Mouse (Mus musculus) left cerebral cortex, postnatal 4 days (tissue): ENCODE measurements around the gene Flad1. TPM values are rescaled to one million over a fixed set of nuclear protein-coding genes. Genes with fewer than 3 reads are reported as not detected.

Experiments used
- DNase-seq: peaks from one replicate; pipeline ENCODE4 v3.0.0-alpha.2; 2022
- intact Hi-C: fragments of 180-260 bp; cut with DNase I; formaldehyde crosslinking; loops from one replicate; pipeline ENCODE4 v1.15.1; 2025
- total RNA-seq, 2 experiments: library from RNA; stranded (reverse); gene quantifications; 2 replicates each; pipeline ENCODE4 v1.2.3; 2021

The Flad1 gene
- total RNA-seq, 2 experiments from 2014 or later, result 27.6 to 28.3 TPM

GRCm38 (mm10) chr3:89355512-89355902 lies 56.2 kb downstream of the Flad1 start:
- intact Hi-C loops, result no loop called here
- no peak for DNase-seq

- intact Hi-C loops, result no loop called here
- DNase-seq, result peak; percentile 85
Observed at GRCm38 (mm10) chr3:89354816-89355511, 56.7 kb downstream of the Flad1 start.

- no peak for DNase-seq
- intact Hi-C loops, result no loop called here
Observed at GRCm38 (mm10) chr3:89351271-89351670, 60.4 kb downstream of the Flad1 start.

Other genes starting within 250 kb of the Flad1 start
- 10 to 100 TPM; 53.8 to 56.6 TPM for gene Clk2, start 247.1 kb downstream of the Flad1 start, total RNA-seq
- gene Scamp3, start 234.4 kb downstream of the Flad1 start, total RNA-seq, result 10 to 100 TPM; 85.3 to 89.7 TPM
- 10 to 100 TPM; 51.4 to 56.2 TPM for gene Fam189b, start 228.7 kb downstream of the Flad1 start, total RNA-seq
- 10 to 100 TPM; 61.3 to 62.2 TPM for gene Gba, start 208.9 kb downstream of the Flad1 start, total RNA-seq
- gene Thbs3, start 196.7 kb downstream of the Flad1 start, total RNA-seq, result 100 to 1,000 TPM in 1 of 2 experiments, 10 to 100 TPM in 1; 99.0 to 109 TPM
- gene Mtx1, start 184.8 kb downstream of the Flad1 start, total RNA-seq, result 100 to 1,000 TPM in 1 of 2 experiments, 10 to 100 TPM in 1; 99.1 to 106 TPM
- 1 to 10 TPM; 1.0 to 2.0 TPM for gene Muc1, start 182.8 kb downstream of the Flad1 start, total RNA-seq
- 100 to 1,000 TPM in 1 of 2 experiments, 10 to 100 TPM in 1; 86.2 to 106 TPM for gene Krtcap2, start 165.9 kb downstream of the Flad1 start, total RNA-seq
- 100 to 1,000 TPM; 128 to 133 TPM for gene Trim46, start 165.6 kb downstream of the Flad1 start, total RNA-seq
- 10 to 100 TPM; 54.0 to 59.7 TPM for gene Dpm3, start 152.5 kb downstream of the Flad1 start, total RNA-seq
- gene Slc50a1, start 141.3 kb downstream of the Flad1 start, total RNA-seq, result 10 to 100 TPM; 17.3 to 21.3 TPM
- gene Efna1, start 130.7 kb downstream of the Flad1 start, total RNA-seq, result 1 to 10 TPM; 5.0 to 6.4 TPM
- gene Efna3, start 88.9 kb downstream of the Flad1 start, total RNA-seq, result 10 to 100 TPM; 64.7 to 66.2 TPM
- gene Efna4, start 73.8 kb downstream of the Flad1 start, total RNA-seq, result 1 to 10 TPM; 5.7 to 7.4 TPM
- 10 to 100 TPM; 84.1 to 91.0 TPM for gene Adam15, start 61.9 kb downstream of the Flad1 start, total RNA-seq
- under 1 TPM; 0.74 to 0.92 TPM for gene Dcst2, start 49.9 kb downstream of the Flad1 start, total RNA-seq
- under 1 TPM; 0.22 to 0.97 TPM for gene Dcst1, start 46.6 kb downstream of the Flad1 start, total RNA-seq
- 1 to 10 TPM; 3.3 to 3.8 TPM for gene Zbtb7b, start 17.1 kb downstream of the Flad1 start, total RNA-seq
- gene Lenep, start 9.1 kb downstream of the Flad1 start, total RNA-seq, result 1 to 10 TPM in 1 of 2 experiments, under 1 TPM in 1; 0.54 to 4.5 TPM
- gene Cks1b, start 6.5 kb upstream of the Flad1 start, total RNA-seq, result 10 to 100 TPM; 19.6 to 22.3 TPM
- 10 to 100 TPM; 13.8 to 14.5 TPM for gene Shc1, start 6.6 kb upstream of the Flad1 start, total RNA-seq
- 10 to 100 TPM; 53.3 to 60.2 TPM for gene Pygo2, start 18.3 kb upstream of the Flad1 start, total RNA-seq
- 10 to 100 TPM; 17.1 to 17.5 TPM for gene Pbxip1, start 24.8 kb upstream of the Flad1 start, total RNA-seq
- gene Pmvk, start 42.7 kb upstream of the Flad1 start, total RNA-seq, result 10 to 100 TPM; 43.7 to 53.4 TPM
- 10 to 100 TPM; 19.5 to 20.7 TPM for gene Kcnn3, start 108.3 kb upstream of the Flad1 start, total RNA-seq